Mouse (Mus musculus): ENCODE results near the gene Tjp1.

- TF ChIP-seq CHD2 (IDR thresholded peaks at IDR 0.05; ENCODE audit: low read depth, low read length) = no peak
- TF ChIP-seq MAFK (IDR thresholded peaks at IDR 0.05; ENCODE audit: insufficient read depth, low read depth, low read length) = no peak
Measured at GRCm38 (mm10) chr7:65371765-65372164, 155.8 kb downstream of the Tjp1 start.

Measured in ES-E14 (cell line).